Mouse (Mus musculus) right cerebral cortex, postnatal 36 days (tissue): ENCODE results near the gene Lrrc8c.
A peak's percentile ranks its signal among the peaks of the same experiment; 100 is the strongest.

Experiments
- DNase-seq, 2 experiments: peaks; one replicate each; pipeline ENCODE4 v3.0.0; 2022; ENCODE audit warnings: low spot score in 2 of 2, mixed read lengths in 1 of 2

Lrrc8c gene

GRCm38 (mm10) chr5:105519096-105519975, at the start of gene Lrrc8c:
Gene Lrrc8c (plus strand): TSS chr5:105519388.
- peak; percentile 79 to 81 for DNase-seq

- no peak for DNase-seq
These were observed 46.0 kb upstream of the Lrrc8c start for GRCm38 (mm10) chr5:105472983-105473705.

- no peak for DNase-seq
These were observed 41.7 kb upstream of the Lrrc8c start for GRCm38 (mm10) chr5:105477527-105477926.

DNA sequence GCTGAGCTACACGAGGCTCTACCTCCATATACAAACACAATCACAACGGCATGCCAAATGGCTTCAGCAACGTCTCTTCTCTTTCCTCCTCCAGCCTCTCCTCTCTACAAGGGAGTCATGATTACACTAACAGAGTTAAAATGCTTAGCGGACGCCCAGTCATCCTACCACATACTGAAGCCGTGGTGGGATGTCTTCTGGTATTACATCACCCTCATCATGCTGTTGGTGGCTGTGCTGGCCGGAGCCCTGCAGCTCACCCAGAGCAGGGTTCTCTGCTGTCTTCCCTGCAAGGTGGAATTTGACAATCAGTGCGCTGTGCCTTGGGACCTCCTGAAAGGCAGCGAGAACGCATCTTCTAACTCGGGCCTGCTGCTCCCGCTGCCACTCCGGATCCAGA, 39.5 kb upstream of the Lrrc8c start:
- no peak for DNase-seq

GRCm38 (mm10) chr5:105480561-105480960, 38.6 kb upstream of the Lrrc8c start:
- no peak for DNase-seq

GRCm38 (mm10) chr5:105483632-105484031, 35.6 kb upstream of the Lrrc8c start:
- no peak for DNase-seq

DNA sequence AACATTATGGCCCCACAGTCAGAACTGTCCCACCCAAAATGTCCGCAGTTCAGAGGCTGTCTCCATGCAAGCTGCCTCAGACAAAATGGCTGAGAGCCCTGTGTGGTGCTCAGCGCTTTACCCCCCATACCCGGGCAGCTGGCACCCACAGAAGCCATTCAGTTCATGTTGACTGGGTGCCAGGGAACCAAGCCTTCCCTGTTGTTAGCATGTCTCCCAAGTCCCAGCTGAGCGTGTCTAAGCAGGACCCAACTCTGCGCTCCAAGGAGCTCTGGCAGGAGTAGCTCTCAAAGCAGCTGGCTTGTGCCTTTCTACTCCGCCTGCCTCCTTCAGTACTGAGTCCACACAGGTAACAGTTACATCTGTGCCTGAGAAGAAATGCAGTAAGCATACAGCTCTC, 34.9 kb upstream of the Lrrc8c start:
- DNase-seq = no peak

DNA sequence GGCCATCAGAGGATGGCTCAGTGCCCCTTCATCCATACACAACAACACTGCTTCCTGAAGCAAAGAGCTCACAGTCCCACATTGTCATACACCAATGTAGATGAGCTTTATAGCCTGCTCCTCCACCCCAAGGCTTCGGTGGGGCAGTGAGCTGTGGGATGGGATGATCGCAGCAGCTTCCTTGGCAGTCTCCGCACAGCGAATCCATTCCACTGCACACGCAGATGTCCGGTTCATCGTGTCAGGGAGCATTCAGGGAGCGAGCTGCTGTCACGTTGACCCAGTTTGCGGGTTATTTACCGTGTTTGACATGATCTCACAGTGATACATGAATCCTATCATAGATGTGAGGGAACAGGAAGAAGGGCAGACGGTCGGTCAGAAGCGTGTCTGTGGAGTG, 34.3 kb upstream of the Lrrc8c start:
- no peak for DNase-seq

GRCm38 (mm10) chr5:105490211-105490610, 29.0 kb upstream of the Lrrc8c start:
- no peak for DNase-seq

DNA sequence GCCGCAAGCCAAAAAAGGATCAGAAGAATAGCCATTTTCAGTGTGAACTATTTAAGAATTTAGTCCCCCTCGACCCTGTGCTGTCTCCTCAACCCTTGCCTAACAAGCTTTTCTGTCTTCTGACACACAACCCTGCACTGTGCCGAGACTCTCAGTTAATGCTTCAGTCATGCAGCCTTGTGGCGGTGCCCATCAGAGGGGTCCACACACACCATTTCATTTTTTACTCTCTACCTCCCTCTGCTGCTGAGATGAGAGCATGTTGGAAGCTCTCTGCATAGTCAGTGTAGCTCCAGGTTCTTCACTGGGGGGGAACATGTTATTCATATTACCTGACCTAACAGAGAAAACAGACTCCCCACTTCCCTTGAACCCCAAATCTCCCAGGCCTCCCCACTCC, 27.8 kb upstream of the Lrrc8c start:
- no peak for DNase-seq

GRCm38 (mm10) chr5:105492367-105493246, 26.6 kb upstream of the Lrrc8c start:
- no peak for DNase-seq

GRCm38 (mm10) chr5:105493377-105493776, 25.8 kb upstream of the Lrrc8c start:
- no peak for DNase-seq

GRCm38 (mm10) chr5:105494246-105494917, 24.8 kb upstream of the Lrrc8c start:
- peak; percentile 48 to 71 for DNase-seq

DNA sequence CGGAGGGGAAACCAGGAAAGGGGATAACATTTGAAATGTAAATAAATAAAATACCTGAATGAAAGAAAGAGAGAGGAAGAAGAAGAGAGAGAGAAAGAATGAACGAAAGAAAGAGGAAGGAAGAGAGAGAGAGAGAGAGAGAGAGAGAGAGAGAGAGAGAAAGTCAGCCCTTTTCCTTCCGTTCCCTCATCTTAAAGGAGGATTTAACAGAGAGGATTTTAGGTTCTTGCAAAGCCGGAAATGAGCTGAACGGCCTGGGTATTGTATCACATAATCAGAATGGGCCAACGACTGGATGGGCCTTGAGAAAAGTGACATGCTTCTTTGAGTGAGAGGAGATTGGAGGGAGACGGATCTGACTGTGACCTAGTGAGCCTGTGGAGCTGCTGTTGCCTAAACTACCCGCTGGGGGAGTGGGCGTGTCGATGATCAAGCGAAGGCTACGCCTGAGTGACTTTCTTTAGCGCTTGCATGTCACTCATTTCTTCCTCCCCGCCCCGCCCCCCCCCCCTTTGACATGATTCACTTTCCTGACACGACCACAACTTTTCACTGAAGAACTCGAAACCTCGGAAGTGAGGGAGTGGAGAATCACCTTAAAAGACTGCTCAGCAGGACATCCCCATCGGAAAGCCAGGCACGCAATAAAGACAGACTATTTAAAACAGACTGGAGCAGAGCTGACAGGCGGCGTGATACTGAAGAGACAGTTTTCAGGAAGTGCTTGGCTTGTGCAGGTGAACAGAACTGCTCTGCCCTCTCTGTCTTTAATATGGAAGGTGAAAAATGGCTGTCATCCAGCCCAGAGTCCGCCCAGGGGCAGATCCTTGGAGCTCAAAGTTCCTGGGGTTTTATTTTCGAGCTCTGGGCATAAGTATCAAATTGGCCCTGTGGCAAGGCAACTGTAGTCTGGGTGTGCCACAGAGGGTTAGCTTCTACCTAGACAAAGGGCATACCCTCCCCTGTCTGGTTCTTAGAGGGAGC, 24.0 kb upstream of the Lrrc8c start:
- DNase-seq = peak in 1 of 2 experiments; percentile 42

DNA sequence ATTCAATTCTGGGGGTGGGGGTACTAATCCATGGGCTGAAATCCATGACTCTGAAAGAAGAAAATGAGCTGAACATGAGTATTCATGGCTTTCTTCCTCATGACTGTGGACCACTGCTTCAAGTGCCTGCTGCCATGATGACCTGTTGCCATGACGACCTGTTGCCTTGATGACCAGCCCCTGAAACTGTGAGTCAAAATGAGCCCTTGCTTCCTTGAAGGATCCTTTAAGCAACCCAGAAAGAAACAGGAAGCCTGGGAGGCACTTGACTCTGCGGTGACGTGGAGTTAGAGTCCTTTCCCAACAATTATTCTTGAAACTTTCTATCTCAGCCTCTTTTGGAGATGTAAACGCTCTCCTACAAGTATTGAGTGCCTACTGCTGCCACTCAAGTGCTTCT, 23.1 kb upstream of the Lrrc8c start:
- no peak for DNase-seq

GRCm38 (mm10) chr5:105496586-105496985, 22.6 kb upstream of the Lrrc8c start:
- DNase-seq = no peak

DNA sequence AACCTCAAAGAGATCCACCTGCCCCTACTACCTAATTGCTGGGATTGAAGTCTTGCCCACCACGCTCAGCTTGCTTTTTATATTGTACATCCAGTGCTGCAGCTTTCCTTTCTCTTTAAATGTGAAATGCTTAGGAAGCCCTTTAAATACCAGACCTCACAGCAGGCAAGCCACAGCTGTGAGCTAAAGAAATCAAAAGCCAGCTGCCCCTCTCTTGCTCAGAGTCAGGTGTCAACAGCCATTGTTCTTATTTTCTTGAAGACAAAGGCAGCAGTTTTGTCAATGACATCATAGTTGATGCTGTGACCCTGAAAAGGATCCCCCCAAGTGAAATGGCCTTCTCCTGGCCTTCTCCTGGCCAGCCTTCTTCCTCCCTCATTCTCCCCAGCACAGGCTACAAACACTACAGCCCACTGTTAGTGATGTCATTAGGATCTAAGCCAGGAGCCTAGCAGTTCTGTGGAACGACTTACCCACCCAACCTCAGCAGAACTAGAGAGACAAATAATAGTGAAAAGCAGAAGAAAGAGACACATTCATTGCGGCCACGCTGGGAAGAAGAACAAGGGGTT, 20.7 kb upstream of the Lrrc8c start:
- no peak for DNase-seq

- DNase-seq = no peak
These were observed 19.8 kb upstream of the Lrrc8c start for GRCm38 (mm10) chr5:105499396-105499795.
